Comparison of ENCODE assay signal across 8 mouse cellular contexts in the genomic region with DNA sequence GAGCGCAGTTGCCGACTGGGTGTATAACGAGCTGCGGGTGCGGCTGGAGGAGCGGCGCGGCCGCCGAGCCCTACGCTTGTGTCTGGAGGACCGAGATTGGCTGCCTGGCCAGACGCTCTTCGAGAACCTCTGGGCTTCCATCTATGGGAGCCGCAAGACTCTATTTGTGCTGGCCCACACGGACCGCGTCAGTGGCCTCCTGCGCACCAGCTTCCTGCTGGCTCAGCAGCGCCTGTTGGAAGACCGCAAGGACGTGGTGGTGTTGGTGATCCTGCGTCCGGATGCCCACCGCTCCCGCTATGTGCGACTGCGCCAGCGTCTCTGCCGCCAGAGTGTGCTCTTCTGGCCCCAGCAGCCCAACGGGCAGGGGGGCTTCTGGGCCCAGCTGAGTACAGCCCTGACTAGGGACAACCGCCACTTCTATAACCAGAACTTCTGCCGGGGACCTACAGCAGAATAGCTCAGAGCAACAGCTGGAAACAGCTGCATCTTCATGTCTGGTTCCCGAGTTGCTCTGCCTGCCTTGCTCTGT. TPM values are rescaled to one million over a fixed set of nuclear protein-coding genes. Genes with fewer than 3 reads are reported as not detected.
DNase-seq lines count a peak whose midpoint lies in the region; ATAC-seq and TF ChIP-seq lines count a peak whose summit lies in the region.

No protein-coding gene starts in this region.

- TF ChIP-seq CTCF in cerebellum, adult 2 months (IDR thresholded peaks at IDR 0.05; ENCODE audit: borderline replicate concordance, insufficient read depth, low read depth, low read length): no peak
- peak; percentile 40 for TF ChIP-seq CTCF in liver, postnatal 0 days (IDR thresholded peaks at IDR 0.05; ENCODE audit: low read depth)

- H3K27me3 ChIP-seq in cerebellum, adult 2 months (ENCODE audit: control insufficient read depth, insufficient read depth, low read length): no peaks in the 10 kb centered on the region
- H3K27me3 ChIP-seq in forebrain, embryonic 12.5 days: peaks cover 36% of the 10 kb centered on the region
- H3K27me3 ChIP-seq in hindbrain, embryonic 15.5 days: peaks cover 8% of the 10 kb centered on the region; the same call in 1 of the 2 replicates
- H3K27me3 ChIP-seq in liver, postnatal 0 days (ENCODE audit: insufficient read depth, low read length): peaks cover 4% of the 10 kb centered on the region; the same call in 1 of the 2 replicates

- H3K9me3 ChIP-seq in ES-E14 (ENCODE audit: control insufficient read depth, insufficient read depth, low read depth, low read length): no peaks in the 10 kb centered on the region
- no peaks in the 10 kb centered on the region for H3K9me3 ChIP-seq in forebrain, embryonic 12.5 days
- H3K9me3 ChIP-seq in hindbrain, embryonic 15.5 days: no peaks in the 10 kb centered on the region
- H3K9me3 ChIP-seq in liver, postnatal 0 days (ENCODE audit: low read length): no peaks in the 10 kb centered on the region

- peak overlapping the region; percentile 55 for H3K4me3 ChIP-seq in cerebellum, adult 2 months (replicated peaks; ENCODE audit: insufficient read depth, low read depth, low read length)
- peak overlapping the region; percentile 61 to 71 for H3K4me3 ChIP-seq in ES-E14 (ENCODE audit: insufficient read depth in 1 of 2, low read depth in 1 of 2, low read length in 2 of 2, poor library complexity in 1 of 2, severe bottlenecking in 1 of 2)
- peak overlapping the region; percentile 39 for H3K4me3 ChIP-seq in forebrain, embryonic 12.5 days (replicated peaks)
- peak overlapping the region; percentile 39 for H3K4me3 ChIP-seq in hindbrain, embryonic 15.5 days
- peak overlapping the region; percentile 35 for H3K4me3 ChIP-seq in liver, postnatal 0 days (ENCODE audit: low read depth, low read length)

- H3K4me2 ChIP-seq in forebrain, embryonic 12.5 days: peak overlapping the region; percentile 67
- peak overlapping the region; percentile 78 for H3K4me2 ChIP-seq in hindbrain, embryonic 15.5 days
- peak overlapping the region; percentile 67 for H3K4me2 ChIP-seq in liver, postnatal 0 days (ENCODE audit: low read depth, low read length)

- peak; percentile 76 for ATAC-seq in forebrain, embryonic 12.5 days (ENCODE audit: low FRiP score)
- peak; percentile 75 for ATAC-seq in hindbrain, embryonic 15.5 days (ENCODE audit: low FRiP score, low read depth)
- 0 out of 2 replicates have a peak, but pooled peaks have one; percentile 4 for ATAC-seq in liver, postnatal 0 days

- DNase-seq in cerebellum, adult 2 months: peak; percentile 32 to 45
- DNase-seq in cerebellum, adult 8-10 months: no peak
- DNase-seq in ES-E14 (ENCODE audit: low read depth, low spot score): no peak
- DNase-seq in liver, postnatal 0 days: no peak
- DNase-seq in retina, embryonic 14.5 days (ENCODE audit: low spot score): peak; percentile 60
- DNase-seq in ovary, adult 18-20 months (ENCODE audit: low spot score): no peak

- 0 out of 2 replicates have a peak, but pooled peaks cover 4% of the 10 kb centered on the region for H3K4me1 ChIP-seq in cerebellum, adult 2 months (ENCODE audit: control insufficient read depth, insufficient read depth, low read length)
- peaks cover 0 to 8% of the 10 kb centered on the region in 2 experiments; a peak in 1 of 4 replicates for H3K4me1 ChIP-seq in ES-E14 (ENCODE audit: control insufficient read depth in 2 of 2, insufficient read depth in 2 of 2, low read length in 2 of 2, poor library complexity in 1 of 2)
- H3K4me1 ChIP-seq in forebrain, embryonic 12.5 days: peaks cover 5% of the 10 kb centered on the region
- peaks cover 10% of the 10 kb centered on the region for H3K4me1 ChIP-seq in hindbrain, embryonic 15.5 days (replicated peaks)
- H3K4me1 ChIP-seq in liver, postnatal 0 days (ENCODE audit: insufficient read depth): peaks cover 11% of the 10 kb centered on the region

- TF ChIP-seq POLR2A in cerebellum, adult 2 months (IDR thresholded peaks at IDR 0.05; ENCODE audit: borderline replicate concordance, insufficient read depth, low read length): no peak

- H3K9ac ChIP-seq in ES-E14 (ENCODE audit: insufficient read depth, low read depth, low read length, poor library complexity, severe bottlenecking): peak overlapping the region; percentile 64
- H3K9ac ChIP-seq in forebrain, embryonic 12.5 days: peak overlapping the region; percentile 39; the same call in 1 of the 2 replicates
- H3K9ac ChIP-seq in hindbrain, embryonic 15.5 days: peak overlapping the region; percentile 49
- peak overlapping the region; percentile 4 for H3K9ac ChIP-seq in liver, postnatal 0 days (replicated peaks)

- WGBS in cerebellum, adult 2 months: 10% methylated on average over 34 of the region's 34 CpGs
- 7% methylated on average over 32 of the region's 34 CpGs for WGBS in forebrain, embryonic 12.5 days
- 6% methylated on average over 34 of the region's 34 CpGs for WGBS in hindbrain, embryonic 15.5 days
- WGBS in liver, postnatal 0 days (ENCODE audit: insufficient replicate concordance): 5% methylated on average over 34 of the region's 34 CpGs

- no peaks in the 10 kb centered on the region for H3K36me3 ChIP-seq in ES-E14 (ENCODE audit: control insufficient read depth, insufficient read depth, low read length, poor library complexity, severe bottlenecking)
- no peaks in the 10 kb centered on the region for H3K36me3 ChIP-seq in forebrain, embryonic 12.5 days (replicated peaks)
- H3K36me3 ChIP-seq in hindbrain, embryonic 15.5 days: no peaks in the 10 kb centered on the region
- no peaks in the 10 kb centered on the region for H3K36me3 ChIP-seq in liver, postnatal 0 days (replicated peaks; ENCODE audit: insufficient read depth, low read length)

- in situ Hi-C loops in ES-E14 (cut with MboI; ENCODE audit: low sequenced_read_pairs in 2 of 2, unreplicated experiment in 2 of 2): no loop called here

- TF ChIP-seq EP300 in liver, postnatal 0 days (IDR thresholded peaks at IDR 0.05; ENCODE audit: low read depth): no peak

- no peak overlapping the region for H3K27ac ChIP-seq in cerebellum, adult 2 months (ENCODE audit: insufficient read depth, low read length)
- H3K27ac ChIP-seq in ES-E14 (ENCODE audit: insufficient read depth, low read depth, low read length, poor library complexity, severe bottlenecking): no peak overlapping the region
- no peak overlapping the region for H3K27ac ChIP-seq in forebrain, embryonic 12.5 days
- H3K27ac ChIP-seq in hindbrain, embryonic 15.5 days (replicated peaks): peak overlapping the region; percentile 60
- no peak overlapping the region for H3K27ac ChIP-seq in liver, postnatal 0 days (ENCODE audit: low read depth)

TF ChIP-seq in ES-E14, 5 proteins besides CTCF, POLR2A, EP300 and RAD21:
- TF ChIP-seq MAFK (IDR thresholded peaks at IDR 0.05; ENCODE audit: insufficient read depth, low read depth, low read length) (0 out of 2 replicates have a peak, but pooled peaks have one; percentile 9), HCFC1 (IDR thresholded peaks at IDR 0.05; ENCODE audit: borderline replicate concordance, insufficient read depth, low read length) (no peak)

RNA-seq across cellular contexts. Expression of a gene that starts 3.8 kb away (rescaled TPM):
- 0.31 and 0.57 TPM in 2 replicates for polyA plus RNA-seq in cerebellum, adult 2 months (2012; rRNA removed)
- 0.09 TPM in 1 of 2 replicates, not detected in the other for total RNA-seq in ES-E14 (2012; rRNA removed)
- polyA plus RNA-seq in forebrain, embryonic 12.5 days (2016; fragmentation: Nextera tagmentation; extraction: Ambion mirVana): not detected in 2 replicates
- polyA plus RNA-seq in hindbrain, embryonic 15.5 days (2015; fragmentation: Nextera tagmentation; extraction: Ambion mirVana): 0.09 and 0.10 TPM in 2 replicates
- 0.07 and 0.16 TPM in 2 replicates for polyA plus RNA-seq in liver, postnatal 0 days (2015; fragmentation: Nextera tagmentation; extraction: Ambion mirVana)

RNA-seq across cellular contexts. Expression of a gene that starts 22.2 kb away (rescaled TPM):
- polyA plus RNA-seq in cerebellum, adult 2 months (2012; rRNA removed): 117 and 134 TPM in 2 replicates
- total RNA-seq in ES-E14 (2012; rRNA removed): 36.1 and 48.5 TPM in 2 replicates
- polyA plus RNA-seq in forebrain, embryonic 12.5 days (2016; fragmentation: Nextera tagmentation; extraction: Ambion mirVana): 78.0 and 79.0 TPM in 2 replicates
- 101 and 104 TPM in 2 replicates for polyA plus RNA-seq in hindbrain, embryonic 15.5 days (2015; fragmentation: Nextera tagmentation; extraction: Ambion mirVana)
- polyA plus RNA-seq in liver, postnatal 0 days (2015; fragmentation: Nextera tagmentation; extraction: Ambion mirVana): 131 and 146 TPM in 2 replicates

RNA-seq across cellular contexts. Expression of a gene that starts 23.3 kb away (rescaled TPM):
- polyA plus RNA-seq in cerebellum, adult 2 months (2012; rRNA removed): 54.7 and 59.1 TPM in 2 replicates
- 135 and 139 TPM in 2 replicates for total RNA-seq in ES-E14 (2012; rRNA removed)
- polyA plus RNA-seq in forebrain, embryonic 12.5 days (2016; fragmentation: Nextera tagmentation; extraction: Ambion mirVana): 53.9 and 59.3 TPM in 2 replicates
- polyA plus RNA-seq in hindbrain, embryonic 15.5 days (2015; fragmentation: Nextera tagmentation; extraction: Ambion mirVana): 50.5 and 52.0 TPM in 2 replicates
- 22.4 and 23.0 TPM in 2 replicates for polyA plus RNA-seq in liver, postnatal 0 days (2015; fragmentation: Nextera tagmentation; extraction: Ambion mirVana)

RNA-seq across cellular contexts. Expression of a gene that starts 26.7 kb away (rescaled TPM):
- 36.0 and 38.9 TPM in 2 replicates for polyA plus RNA-seq in cerebellum, adult 2 months (2012; rRNA removed)
- 40.6 and 53.9 TPM in 2 replicates for total RNA-seq in ES-E14 (2012; rRNA removed)
- polyA plus RNA-seq in forebrain, embryonic 12.5 days (2016; fragmentation: Nextera tagmentation; extraction: Ambion mirVana): 29.6 and 33.3 TPM in 2 replicates
- 17.6 and 21.2 TPM in 2 replicates for polyA plus RNA-seq in hindbrain, embryonic 15.5 days (2015; fragmentation: Nextera tagmentation; extraction: Ambion mirVana)
- polyA plus RNA-seq in liver, postnatal 0 days (2015; fragmentation: Nextera tagmentation; extraction: Ambion mirVana): 11.0 and 11.1 TPM in 2 replicates

RNA-seq across cellular contexts. Expression of a gene that starts 54.6 kb away (rescaled TPM):
- 3.9 and 4.4 TPM in 2 replicates for polyA plus RNA-seq in cerebellum, adult 2 months (2012; rRNA removed)
- 19.3 and 21.2 TPM in 2 replicates for total RNA-seq in ES-E14 (2012; rRNA removed)
- 23.4 and 23.8 TPM in 2 replicates for polyA plus RNA-seq in forebrain, embryonic 12.5 days (2016; fragmentation: Nextera tagmentation; extraction: Ambion mirVana)
- polyA plus RNA-seq in hindbrain, embryonic 15.5 days (2015; fragmentation: Nextera tagmentation; extraction: Ambion mirVana): 8.8 and 9.3 TPM in 2 replicates
- polyA plus RNA-seq in liver, postnatal 0 days (2015; fragmentation: Nextera tagmentation; extraction: Ambion mirVana): 13.0 and 14.5 TPM in 2 replicates

Comparison
In these comparisons a context has a peak if more than half of its experiments do, and no peak if none do; other contexts are left out.
1. DNase-seq: peak in cerebellum, adult 2 months (2 of 2) and retina, embryonic 14.5 days (single experiment); none in cerebellum, adult 8-10 months (single experiment), ES-E14 (single experiment), liver, postnatal 0 days (single experiment) and ovary, adult 18-20 months (single experiment).
2. H3K9ac ChIP-seq: peak in every context shown above with its lines; median percentile 64 in ES-E14; 49 in hindbrain, embryonic 15.5 days; 39 in forebrain, embryonic 12.5 days; 4 in liver, postnatal 0 days.
3. ATAC-seq: peak in every context shown above with its lines; median percentile 76 in forebrain, embryonic 12.5 days; 75 in hindbrain, embryonic 15.5 days; 4 in liver, postnatal 0 days.
4. Peak in every context shown above with its lines, with median percentiles within 50 percentile points of each other: H3K4me3 ChIP-seq and H3K4me2 ChIP-seq.